Mouse (Mus musculus) liver, embryonic 16.5 days (tissue): Measurements from ENCODE around the gene Pla2g1b. TPM values are rescaled to one million over a fixed set of nuclear protein-coding genes. Genes with fewer than 3 reads are reported as not detected.

Source experiments
- ATAC-seq: fragments of 200-750 bp; cut with Nextera tagmentation; 2 replicates; pipeline ENCODE4 v1.8.0; 2017; ENCODE audit warnings: low read depth, mild to moderate bottlenecking, moderate number of reproducible peaks, moderate library complexity
- H3K27ac ChIP-seq: fragments of 300-500 bp; sonication (generic); 2 replicates; pipeline ENCODE4 v1.5.1; 2014; ENCODE audit warnings: mild to moderate bottlenecking, low read length
- H3K27me3 ChIP-seq: fragments of 300-500 bp; sonication (generic); 2 replicates; pipeline ENCODE4 v1.6.1; 2014; ENCODE audit warnings: low read depth, low read length, mixed read lengths; ENCODE audit not compliant: control insufficient read depth, insufficient read depth
- H3K36me3 ChIP-seq: fragments of 300-500 bp; sonication (generic); 2 replicates; pipeline ENCODE4 v1.6.1; 2014; ENCODE audit warnings: mild to moderate bottlenecking; ENCODE audit not compliant: control insufficient read depth, insufficient read depth
- H3K4me1 ChIP-seq: fragments of 300-500 bp; sonication (generic); 2 replicates; pipeline ENCODE4 v1.6.1; 2014; ENCODE audit warnings: low read depth, low read length, mixed read lengths; ENCODE audit not compliant: control insufficient read depth
- H3K4me2 ChIP-seq: fragments of 300-500 bp; sonication (generic); 2 replicates; pipeline ENCODE4 v1.6.1; 2014; ENCODE audit warnings: low read depth, low read length, mixed read lengths
- H3K4me3 ChIP-seq: fragments of 300-500 bp; sonication (generic); 2 replicates; pipeline ENCODE4 v1.5.1; 2014; ENCODE audit warnings: low read depth, mild to moderate bottlenecking, low read length
- H3K9ac ChIP-seq: fragments of 300-500 bp; sonication (generic); 2 replicates; pipeline ENCODE4 v1.6.1; 2014; ENCODE audit warnings: low read depth, low read length
- H3K9me3 ChIP-seq: fragments of 300-500 bp; sonication (generic); replicated peaks from 2 replicates; pipeline ENCODE4 v1.6.1; 2016; ENCODE audit warnings: low read length; ENCODE audit not compliant: control insufficient read depth
- WGBS: fragments of 180-500 bp; shearing (Covaris S2); extraction: QIAGEN DNeasy Blood & Tissue Kit; methylation state at CpG from one replicate; pipeline ENCODE4 v1.1.7; 2014; ENCODE audit not compliant: insufficient replicate concordance; 5-methylcytosine and 5-hydroxymethylcytosine counted together
- polyA plus RNA-seq: library from polyadenylated mRNA; unstranded; fragments of >200 nt; fragmentation: Nextera tagmentation; extraction: Ambion mirVana; gene quantifications from 2 replicates; pipeline ENCODE4 v1.2.1, GENCODE M21; 2015

Gene Pla2g1b
- polyA plus RNA-seq, 1 experiment from 2014 or later = not detected

GRCm38 (mm10) chr5:115507981-115508858 lies 42.2 kb downstream of the Pla2g1b start:
- Histone ChIP-seq H3K4me2 (peak overlapping the region; percentile 97), H3K9me3 (no peaks in the 10 kb centered on the region), H3K27me3 (no peaks in the 10 kb centered on the region), H3K4me1 (peaks cover 41% of the 10 kb centered on the region), H3K36me3 (no peaks in the 10 kb centered on the region), H3K27ac (no peak overlapping the region), H3K9ac (peak overlapping the region; percentile 84), H3K4me3 (peak overlapping the region; percentile 77)
- WGBS = 49% methylated on average over 18 of the region's 18 CpGs
- ATAC-seq = no peak

GRCm38 (mm10) chr5:115508859-115509147 lies 42.7 kb downstream of the Pla2g1b start:
- Histone ChIP-seq H3K4me3 (peak overlapping the region; percentile 77), H3K36me3 (no peaks in the 10 kb centered on the region), H3K4me2 (peak overlapping the region; percentile 97), H3K27me3 (no peaks in the 10 kb centered on the region), H3K27ac (no peak overlapping the region), H3K4me1 (peaks cover 42% of the 10 kb centered on the region), H3K9ac (peak overlapping the region; percentile 3; the same call in 1 of the 2 replicates), H3K9me3 (no peaks in the 10 kb centered on the region)
- no peak for ATAC-seq
- WGBS = 44% methylated on average over 10 of the region's 10 CpGs

GRCm38 (mm10) chr5:115509321-115509761 lies 43.3 kb downstream of the Pla2g1b start:
- peak overlapping the region; percentile 26; the same call in 1 of the 2 replicates for H3K4me3 ChIP-seq
- WGBS = 17% methylated on average over 15 of the region's 15 CpGs
- no peaks in the 10 kb centered on the region for H3K36me3 ChIP-seq
- H3K27me3 ChIP-seq = no peaks in the 10 kb centered on the region
- ATAC-seq = no peak
- H3K9ac ChIP-seq = 0 out of 2 replicates have a peak overlapping the region, but pooled peaks have one; percentile 7
- peak overlapping the region; percentile 97 for H3K4me2 ChIP-seq
- H3K27ac ChIP-seq = peak overlapping the region; percentile 56
- peaks cover 47% of the 10 kb centered on the region for H3K4me1 ChIP-seq
- no peaks in the 10 kb centered on the region for H3K9me3 ChIP-seq

- peak overlapping the region; percentile 7; the same call in 1 of the 2 replicates for H3K9ac ChIP-seq
- peak overlapping the region; percentile 26; the same call in 1 of the 2 replicates for H3K4me3 ChIP-seq
- H3K4me1 ChIP-seq = peaks cover 54% of the 10 kb centered on the region
- H3K36me3 ChIP-seq = no peaks in the 10 kb centered on the region
- H3K27me3 ChIP-seq = no peaks in the 10 kb centered on the region
- peak overlapping the region; percentile 56 for H3K27ac ChIP-seq
- ATAC-seq = no peak
- H3K4me2 ChIP-seq = peak overlapping the region; percentile 97
- H3K9me3 ChIP-seq = no peaks in the 10 kb centered on the region
- WGBS = 44% methylated on average over 15 of the region's 15 CpGs
These were observed 44.0 kb downstream of the Pla2g1b start for GRCm38 (mm10) chr5:115509790-115510689.

GRCm38 (mm10) chr5:115512375-115512774 lies 46.3 kb downstream of the Pla2g1b start:
- Histone ChIP-seq H3K27me3 (no peaks in the 10 kb centered on the region), H3K4me3 (no peak overlapping the region), H3K9me3 (no peaks in the 10 kb centered on the region), H3K27ac (no peak overlapping the region), H3K4me1 (peaks cover 58% of the 10 kb centered on the region), H3K36me3 (no peaks in the 10 kb centered on the region), H3K9ac (no peak overlapping the region), H3K4me2 (no peak overlapping the region)
- WGBS = 57% methylated on average over 7 of the region's 7 CpGs
- no peak for ATAC-seq

GRCm38 (mm10) chr5:115513246-115513645 lies 47.2 kb downstream of the Pla2g1b start:
- Histone ChIP-seq H3K4me3 (no peak overlapping the region), H3K9ac (no peak overlapping the region), H3K36me3 (no peaks in the 10 kb centered on the region), H3K9me3 (no peaks in the 10 kb centered on the region), H3K4me2 (no peak overlapping the region), H3K27me3 (no peaks in the 10 kb centered on the region), H3K4me1 (peaks cover 49% of the 10 kb centered on the region), H3K27ac (no peak overlapping the region)
- no peak for ATAC-seq
- 78% methylated on average over 14 of the region's 14 CpGs for WGBS

GRCm38 (mm10) chr5:115513721-115514120 lies 47.7 kb downstream of the Pla2g1b start:
- Histone ChIP-seq H3K9me3 (no peaks in the 10 kb centered on the region), H3K27me3 (no peaks in the 10 kb centered on the region), H3K4me3 (no peak overlapping the region), H3K36me3 (no peaks in the 10 kb centered on the region), H3K4me1 (peaks cover 44% of the 10 kb centered on the region), H3K4me2 (no peak overlapping the region), H3K27ac (peak overlapping the region; percentile 80), H3K9ac (no peak overlapping the region)
- no peak for ATAC-seq
- 79% methylated on average over 16 of the region's 16 CpGs for WGBS

GRCm38 (mm10) chr5:115514346-115514745 lies 48.3 kb downstream of the Pla2g1b start:
- 64% methylated on average over 6 of the region's 6 CpGs for WGBS
- Histone ChIP-seq H3K9ac (peak overlapping the region; percentile 28), H3K9me3 (no peaks in the 10 kb centered on the region), H3K27me3 (no peaks in the 10 kb centered on the region), H3K4me2 (0 out of 2 replicates have a peak overlapping the region, but pooled peaks have one; percentile 12), H3K4me3 (no peak overlapping the region), H3K36me3 (no peaks in the 10 kb centered on the region), H3K27ac (peak overlapping the region; percentile 80), H3K4me1 (peaks cover 40% of the 10 kb centered on the region)
- peak; percentile 57 for ATAC-seq
